Mouse (Mus musculus) left cerebral cortex, adult 2 months (tissue): ENCODE data around the gene Dusp5. TPM values are rescaled to one million over a fixed set of nuclear protein-coding genes. Genes with fewer than 3 reads are reported as not detected.

Source experiments
- DNase-seq, 2 experiments: peaks; one replicate each; pipeline ENCODE4 v3.0.0; 2021 to 2022; ENCODE audit warnings: low spot score in 2 of 2, mixed read lengths in 1 of 2; ENCODE audit errors: extremely low spot score in 1 of 2
- H3K27ac ChIP-seq: fragments of 200-600 bp; 2 replicates; pipeline ENCODE4 v1.8.1; 2022
- H3K4me3 ChIP-seq: fragments of 200-600 bp; 2 replicates; pipeline ENCODE4 v1.8.1; 2022
- CTCF ChIP-seq: fragments of 200-600 bp; IDR thresholded peaks from 2 replicates; pipeline ENCODE4 v1.8.1; 2022; ENCODE audit warnings: antibody characterized with exemption, mild to moderate bottlenecking, moderate library complexity
- intact Hi-C: fragments of 180-260 bp; cut with DNase I; formaldehyde crosslinking; loops from one replicate; pipeline ENCODE4 v1.15.1; 2025
- total RNA-seq, 2 experiments: library from RNA; stranded (reverse); gene quantifications; 2 replicates each; pipeline ENCODE4 v1.2.3; 2021

Gene Dusp5
- total RNA-seq, 2 experiments from 2014 or later: 16.7 to 26.9 TPM

GRCm38 (mm10) chr19:53534757-53535410, 6.0 kb downstream of the Dusp5 start:
- H3K4me3 ChIP-seq: no peak overlapping the region
- no peak overlapping the region for H3K27ac ChIP-seq
- DNase-seq: no peak
- intact Hi-C loops: loop anchor here (5.0 kb wide), 1 partner anchor 108 kb away; no protein-coding TSS in a partner anchor
- TF ChIP-seq CTCF: no peak

- no peak for TF ChIP-seq CTCF
- intact Hi-C loops: no loop called here
- Histone ChIP-seq H3K4me3 (no peak overlapping the region), H3K27ac (no peak overlapping the region)
- DNase-seq: no peak
These were observed 6.5 kb downstream of the Dusp5 start for GRCm38 (mm10) chr19:53535421-53535820.

GRCm38 (mm10) chr19:53536251-53536650, 7.3 kb downstream of the Dusp5 start:
- TF ChIP-seq CTCF: no peak
- H3K27ac ChIP-seq: no peak overlapping the region
- H3K4me3 ChIP-seq: no peak overlapping the region
- no peak for DNase-seq
- intact Hi-C loops: no loop called here

GRCm38 (mm10) chr19:53536731-53537666, 8.1 kb downstream of the Dusp5 start:
- intact Hi-C loops: no loop called here

GRCm38 (mm10) chr19:53538024-53538423, 9.1 kb downstream of the Dusp5 start:
- no peak for DNase-seq
- TF ChIP-seq CTCF: no peak

More at GRCm38 (mm10) chr19:53536731-53537666, 8.1 kb downstream of the Dusp5 start:
- no peak for TF ChIP-seq CTCF
- Histone ChIP-seq H3K4me3 (no peak overlapping the region), H3K27ac (peak overlapping the region; percentile 49)
- no peak for DNase-seq

GRCm38 (mm10) chr19:53538796-53539195, 9.9 kb downstream of the Dusp5 start:
- Histone ChIP-seq H3K4me3 (no peak overlapping the region), H3K27ac (peak overlapping the region; percentile 44)
- TF ChIP-seq CTCF: no peak
- DNase-seq: no peak
- intact Hi-C loops: no loop called here

More at GRCm38 (mm10) chr19:53538024-53538423, 9.1 kb downstream of the Dusp5 start:
- peak overlapping the region; percentile 49 for H3K27ac ChIP-seq
- H3K4me3 ChIP-seq: no peak overlapping the region
- intact Hi-C loops: no loop called here

GRCm38 (mm10) chr19:53539296-53539695, 10.4 kb downstream of the Dusp5 start:
- no peak for DNase-seq
- Histone ChIP-seq H3K27ac (no peak overlapping the region), H3K4me3 (no peak overlapping the region)
- no peak for TF ChIP-seq CTCF
- intact Hi-C loops: no loop called here

GRCm38 (mm10) chr19:53543602-53544001, 14.7 kb downstream of the Dusp5 start:
- Histone ChIP-seq H3K4me3 (no peak overlapping the region), H3K27ac (no peak overlapping the region)
- DNase-seq: no peak
- intact Hi-C loops: no loop called here
- no peak for TF ChIP-seq CTCF

- DNase-seq: no peak
- no peak for TF ChIP-seq CTCF
- intact Hi-C loops: no loop called here
- no peak overlapping the region for H3K4me3 ChIP-seq
- no peak overlapping the region for H3K27ac ChIP-seq
These were observed 16.1 kb downstream of the Dusp5 start for GRCm38 (mm10) chr19:53544923-53545561.

- intact Hi-C loops: no loop called here
- Histone ChIP-seq H3K27ac (no peak overlapping the region), H3K4me3 (no peak overlapping the region)
- TF ChIP-seq CTCF: no peak
- no peak for DNase-seq
These were observed 18.7 kb downstream of the Dusp5 start for GRCm38 (mm10) chr19:53547597-53547996.

GRCm38 (mm10) chr19:53550972-53551371, 22.1 kb downstream of the Dusp5 start:
- Histone ChIP-seq H3K4me3 (no peak overlapping the region), H3K27ac (no peak overlapping the region; the same call in 1 of the 2 replicates)
- DNase-seq: no peak
- TF ChIP-seq CTCF: no peak
- intact Hi-C loops: no loop called here
